Mouse (Mus musculus): ENCODE measurements around the gene Lrrc51.

Lrrc51 gene

DNA sequence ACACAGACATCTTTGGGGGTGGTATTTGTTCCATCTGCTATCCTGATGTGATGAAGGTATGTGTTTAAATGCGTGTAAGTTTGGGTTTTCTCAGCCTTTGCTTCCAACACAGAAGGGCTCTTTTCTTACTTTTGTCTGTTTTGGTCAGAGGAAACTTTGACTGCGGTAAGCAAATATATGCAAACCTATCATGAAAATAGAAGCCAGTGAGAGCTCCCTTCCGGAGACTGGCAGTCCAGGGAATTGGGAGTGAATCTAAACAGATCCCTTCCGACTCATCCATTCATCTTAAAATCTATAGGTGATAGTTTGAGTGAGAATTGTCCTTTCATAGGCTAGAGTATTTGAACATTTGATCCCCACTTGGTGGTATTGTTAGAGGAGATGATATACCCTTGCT, 45.2 kb downstream of the Lrrc51 start:
- CTCF ChIA-PET, result interaction anchor here (0.6 kb wide), 1 partner anchor 67 kb away, joined by 3 read pairs; no protein-coding TSS in a partner anchor

DNA sequence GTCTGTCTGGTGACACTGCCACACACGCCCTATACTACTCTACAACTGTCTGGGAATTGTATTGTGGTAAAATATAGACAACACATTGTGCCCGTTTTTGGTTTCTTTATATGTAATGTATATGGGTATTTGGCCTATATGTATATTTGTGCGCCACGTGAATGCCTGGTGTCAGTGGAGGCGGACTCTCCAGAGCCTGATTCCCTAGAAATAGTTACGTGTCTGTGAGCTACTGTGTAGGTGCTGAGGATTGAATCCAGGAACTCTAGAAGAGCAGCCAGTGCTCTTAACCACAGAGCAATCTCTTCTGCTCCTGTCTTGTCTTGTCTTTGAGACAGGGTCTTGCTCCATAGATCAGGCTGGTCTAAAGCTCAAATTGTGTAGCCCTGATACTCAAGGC, 47.4 kb downstream of the Lrrc51 start:
- CTCF ChIA-PET, result no interaction called here

DNA sequence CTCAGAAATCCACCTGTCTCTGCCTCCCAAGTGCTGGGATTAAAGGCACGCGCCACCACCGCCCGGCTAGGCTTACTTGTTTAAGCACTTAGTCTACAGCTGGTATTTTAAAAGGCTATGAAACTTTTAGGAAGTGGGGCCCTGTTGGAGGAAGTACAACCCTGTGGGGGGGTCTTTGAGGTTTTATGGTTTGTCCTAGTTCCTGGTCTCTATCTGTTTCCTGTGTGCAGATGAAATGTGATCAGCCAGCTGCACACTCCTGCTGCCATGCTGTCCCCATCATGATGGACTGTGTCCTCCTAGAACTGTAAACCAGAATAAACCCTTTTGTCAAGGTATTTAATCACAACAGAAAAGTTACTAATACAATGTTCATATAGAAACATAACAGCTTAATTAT, 49.5 kb downstream of the Lrrc51 start:
- CTCF ChIA-PET, result interaction anchor here (0.5 kb wide), 1 partner anchor 103 kb away, joined by 3 read pairs; no protein-coding TSS in a partner anchor

DNA sequence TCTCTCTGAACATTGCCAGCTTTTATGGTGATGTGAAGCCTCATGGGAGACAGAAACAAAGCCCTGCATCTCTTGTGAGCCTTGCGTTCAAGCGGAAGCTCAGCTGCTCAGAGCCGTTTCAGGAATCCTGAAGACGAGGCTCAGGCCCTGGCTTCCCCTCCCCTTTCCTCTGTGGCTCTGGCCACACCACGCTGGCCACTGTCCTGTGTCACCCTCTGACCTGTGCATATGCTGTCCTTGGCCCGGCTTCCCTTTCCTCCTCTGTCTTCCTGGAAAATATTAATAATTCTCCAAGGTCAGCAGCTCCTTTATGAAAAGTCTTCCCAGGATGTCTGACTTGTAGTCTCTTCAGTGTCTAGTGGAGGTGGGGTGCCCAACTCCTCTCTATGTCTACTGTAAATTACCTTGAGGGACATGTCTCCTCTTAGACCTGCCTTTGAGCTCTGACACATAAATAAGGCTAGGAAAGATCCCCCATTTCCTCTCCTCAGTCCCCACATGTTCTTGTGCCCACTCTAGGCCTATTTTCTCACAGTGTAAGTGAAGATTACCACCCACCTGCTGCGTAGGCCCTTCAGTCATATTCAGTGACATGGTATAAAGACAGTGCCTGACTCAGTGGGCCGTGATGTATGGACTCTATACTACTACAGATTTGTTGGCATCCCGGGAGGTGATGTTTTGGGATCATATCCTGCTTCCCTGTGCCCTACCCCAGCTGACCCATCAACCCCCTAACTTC, 51.1 kb downstream of the Lrrc51 start:
- CTCF ChIA-PET, result no interaction called here

DNA sequence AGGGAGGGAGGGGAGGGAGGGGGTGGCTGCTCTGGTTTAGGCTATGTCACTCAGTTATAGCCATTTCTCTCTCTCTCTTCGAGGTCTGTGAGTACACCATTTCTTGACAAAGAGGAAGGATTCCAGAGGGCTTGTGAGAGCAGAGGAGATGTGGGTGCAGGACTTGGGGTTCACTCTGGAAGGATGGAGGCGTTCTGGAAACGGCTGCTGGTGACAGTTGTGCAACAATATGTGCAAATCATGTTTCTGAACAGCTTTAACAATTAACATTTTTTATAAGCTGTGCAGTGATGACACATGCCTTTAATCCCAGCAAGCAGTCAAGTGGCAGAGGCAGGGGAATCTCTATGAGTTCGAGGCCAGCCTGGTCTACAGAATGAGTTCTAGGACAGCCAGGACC, 52.8 kb downstream of the Lrrc51 start:
- CTCF ChIA-PET, result no interaction called here

DNA sequence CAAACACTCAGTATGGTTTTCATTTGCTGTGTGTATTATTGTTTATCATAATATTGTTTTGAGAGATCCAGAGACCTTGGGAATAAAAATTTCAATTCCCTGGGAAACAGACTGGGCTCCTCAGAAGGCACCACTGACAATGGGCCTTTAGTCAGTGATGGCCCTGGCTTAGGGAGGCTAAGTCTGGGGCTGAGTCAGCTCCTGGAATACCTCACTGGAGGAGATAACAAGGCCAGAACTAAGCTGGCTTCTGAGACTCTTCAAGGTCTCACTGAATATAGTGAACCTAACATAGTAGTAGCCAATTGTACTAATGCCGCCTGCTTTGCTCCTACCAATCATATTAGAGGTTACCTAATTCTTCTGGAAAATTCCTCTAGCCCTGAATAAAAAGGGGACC, 57.7 kb downstream of the Lrrc51 start:
- CTCF ChIA-PET, result interaction anchor here (0.6 to 0.7 kb wide), 2 partner anchors 38 to 106 kb away, joined by 3 to 6 read pairs; no protein-coding TSS in a partner anchor

DNA sequence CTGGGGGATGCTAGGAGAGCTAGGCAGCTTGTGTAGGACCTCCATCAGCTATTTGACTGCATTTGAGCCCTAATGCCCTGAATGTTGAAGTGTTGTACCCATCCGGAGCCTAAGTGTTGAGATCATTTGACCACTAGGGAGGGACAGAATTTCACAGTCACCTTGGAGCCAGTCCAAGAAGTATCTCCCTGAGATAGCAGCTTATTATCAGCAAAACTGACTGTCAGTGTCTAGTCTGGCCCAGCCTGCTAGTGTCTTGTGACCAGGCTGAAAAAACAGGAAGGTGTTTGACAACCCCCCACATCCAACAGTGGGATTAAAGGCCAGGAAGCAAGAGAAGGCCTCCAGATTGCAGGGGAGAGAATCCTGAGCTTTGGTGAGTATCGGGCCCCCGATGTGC, 62.4 kb downstream of the Lrrc51 start:
- CTCF ChIA-PET, result no interaction called here

DNA sequence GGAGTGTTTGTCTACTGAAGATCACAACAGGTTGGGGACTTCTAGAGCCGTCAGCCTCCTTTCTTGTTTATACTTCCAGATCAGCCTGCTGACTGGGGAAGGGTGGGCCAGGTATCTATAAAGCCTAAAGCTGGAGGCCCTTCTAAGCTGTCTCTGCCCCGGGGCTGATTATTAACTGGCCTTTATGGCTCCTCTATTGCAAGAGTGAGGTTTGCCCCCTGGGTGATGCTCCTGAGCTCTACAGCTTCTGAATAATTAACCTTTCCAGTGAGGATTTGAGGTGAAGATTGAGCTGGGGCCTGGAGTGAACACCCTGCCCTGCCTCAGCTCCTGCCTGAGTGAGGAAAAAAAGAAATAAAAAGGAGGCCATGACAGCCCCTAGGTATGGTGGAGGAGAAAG, 63.1 kb downstream of the Lrrc51 start, which contains the start of gene Folr1:
Gene Folr1 (minus strand): TSS at position 160 of the 400 bp plus-strand sequence.
- CTCF ChIA-PET, result no interaction called here

DNA sequence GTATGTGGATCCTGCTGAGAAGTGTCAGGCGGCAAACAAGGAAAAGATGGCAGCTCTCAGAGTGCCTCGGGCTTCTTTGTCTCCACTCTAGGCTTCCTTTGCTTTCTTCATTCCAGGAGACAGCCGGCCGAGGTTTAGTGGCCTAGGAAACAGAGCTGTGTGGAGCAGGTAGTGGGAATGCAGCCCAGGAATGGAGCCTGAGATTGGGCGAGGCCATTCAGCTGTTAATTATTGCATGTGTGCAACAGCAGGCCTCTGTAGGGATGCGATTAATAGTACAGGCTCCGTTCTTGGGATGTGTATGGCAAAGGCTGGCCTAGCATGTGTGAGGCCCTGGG, 64.6 kb downstream of the Lrrc51 start:
- CTCF ChIA-PET, result no interaction called here

DNA sequence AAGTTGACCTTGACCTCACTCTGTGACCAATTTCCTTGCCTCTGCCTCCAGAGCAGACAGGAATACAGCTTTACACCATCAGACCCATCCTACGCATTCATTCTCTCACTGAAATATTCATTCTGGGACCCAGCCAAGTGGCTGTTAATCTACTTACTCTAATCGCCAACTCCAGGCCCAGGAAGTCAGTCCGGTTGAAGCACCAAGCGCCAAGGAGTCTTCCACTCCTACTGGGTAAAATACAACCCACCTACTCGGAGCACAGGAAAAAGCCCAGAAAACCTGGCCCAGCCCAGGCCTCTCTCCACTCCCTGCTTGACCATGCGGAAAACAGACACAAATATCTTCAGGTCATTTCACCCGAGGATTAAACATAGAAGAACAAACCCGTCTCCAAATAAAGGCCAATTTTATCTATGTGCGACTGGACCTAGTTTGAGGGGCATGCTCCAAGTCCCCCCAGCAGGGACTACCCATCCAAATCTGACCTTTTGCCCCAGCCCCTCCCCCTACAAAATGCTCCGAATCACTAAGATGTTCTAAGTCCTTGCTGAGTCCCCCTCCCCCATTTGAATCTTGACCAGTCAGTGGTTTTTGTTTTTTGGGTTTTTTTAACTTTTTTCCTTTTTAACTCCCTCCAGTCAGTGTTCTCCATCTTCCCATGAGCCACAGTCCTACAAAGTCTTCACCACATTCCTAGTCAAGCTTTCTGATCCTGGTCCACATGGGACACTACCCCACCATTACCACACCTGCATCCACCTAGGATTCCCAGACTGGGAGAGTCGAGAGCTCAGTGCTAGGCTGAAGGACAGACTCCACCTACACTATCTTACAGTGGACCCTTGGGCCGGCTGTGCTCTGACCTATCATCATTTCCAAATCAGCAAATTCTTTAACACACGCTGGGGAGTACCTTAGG, 65.2 kb downstream of the Lrrc51 start:
- CTCF ChIA-PET, result no interaction called here

DNA sequence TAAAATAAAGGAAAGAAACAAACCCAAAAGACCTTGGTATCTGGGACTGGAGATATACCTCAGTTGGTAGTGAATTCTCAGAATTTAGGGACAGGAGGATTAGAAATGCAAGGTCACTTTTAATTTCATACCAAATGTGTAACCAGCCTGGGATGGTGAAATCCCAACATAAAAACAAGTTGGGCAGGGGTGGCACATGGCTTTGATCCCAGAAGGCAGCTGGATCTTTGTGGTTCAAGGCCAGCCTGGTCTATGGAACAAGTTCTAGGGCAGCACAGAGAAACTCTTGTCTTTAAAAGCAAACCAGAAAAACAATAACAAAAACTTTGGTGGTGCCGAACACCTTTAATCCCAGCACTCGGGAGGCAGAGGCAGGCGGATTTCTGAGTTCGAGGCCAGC, 66.2 kb downstream of the Lrrc51 start:
- CTCF ChIA-PET, result no interaction called here

DNA sequence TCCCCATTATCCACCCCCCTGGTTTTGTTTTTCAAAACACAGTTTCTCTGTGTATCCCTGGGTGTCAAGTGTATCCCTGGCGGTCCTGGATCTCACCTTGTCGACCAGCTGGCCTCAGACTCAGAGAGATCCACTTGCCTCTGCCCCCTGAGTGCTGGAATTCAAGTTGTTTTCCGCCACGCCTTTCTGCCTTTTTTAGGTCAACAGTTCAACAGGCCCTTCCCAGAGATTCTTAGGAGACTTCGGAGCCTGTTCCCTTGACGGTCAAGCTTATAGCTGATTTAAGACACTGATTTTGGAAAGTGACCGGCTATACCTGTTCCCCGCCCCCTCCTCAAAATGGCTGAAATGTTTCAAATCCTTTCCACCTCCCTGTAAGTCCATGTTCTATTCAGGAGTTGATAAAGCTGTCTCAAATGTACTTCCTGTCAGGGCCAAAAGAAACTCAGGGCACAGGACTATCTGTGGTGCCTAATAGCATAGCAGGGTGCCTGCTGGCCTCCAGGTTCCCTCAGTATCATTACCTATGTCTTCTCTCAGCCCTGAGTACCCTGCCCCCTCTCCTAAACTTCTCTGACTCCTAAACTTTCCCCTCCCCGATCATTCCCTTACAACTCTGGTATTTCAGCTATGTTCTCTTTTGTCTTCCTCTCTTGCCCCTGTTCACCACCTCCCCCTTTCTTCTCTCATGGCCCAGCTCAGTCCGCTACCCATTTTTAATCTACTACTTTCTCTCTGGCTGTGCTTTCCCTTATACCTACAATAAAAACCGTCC, 67.0 kb downstream of the Lrrc51 start:
- CTCF ChIA-PET, result no interaction called here

DNA sequence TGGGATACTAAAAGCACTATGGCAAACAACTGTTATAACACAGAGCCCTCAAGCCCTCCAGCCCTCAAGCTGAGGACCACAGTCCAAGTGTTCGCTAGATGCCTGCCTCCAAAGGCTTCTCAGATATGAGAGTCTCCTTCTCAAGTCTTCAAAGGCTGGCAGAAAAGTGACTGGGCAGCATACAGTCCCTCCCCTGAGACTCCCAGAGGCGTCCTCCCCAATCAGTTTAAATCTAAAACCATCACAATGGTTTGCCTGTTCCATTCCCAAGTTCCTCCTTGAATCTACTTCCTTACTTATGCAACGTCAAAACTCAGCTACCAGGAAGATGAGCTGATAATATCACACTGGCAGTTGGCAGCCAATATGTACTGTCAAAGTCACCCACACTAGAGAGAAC, 70.3 kb downstream of the Lrrc51 start, which contains the start of gene Anapc15:
Gene Anapc15 (plus strand): TSS at position 301 of the 400 bp plus-strand sequence.
- CTCF ChIA-PET, result interaction anchor here (0.6 kb wide), 1 partner anchor 1874 kb away, joined by 3 read pairs; no protein-coding TSS in a partner anchor
